Mouse (Mus musculus) liver, embryonic 14.5 days (tissue): ENCODE measurements around the gene Rest.

Source experiments
- CTCF ChIP-seq: IDR thresholded peaks from 2 replicates; pipeline ENCODE4 v1.5.1; 2016; ENCODE audit warnings: antibody characterized with exemption, low read depth, control low read depth
- EP300 ChIP-seq: IDR thresholded peaks from 2 replicates; pipeline ENCODE4 v1.6.1; 2016; ENCODE audit warnings: antibody characterized with exemption, low read depth

GRCm38 (mm10) chr5:77314986-77315385 lies 49.7 kb downstream of the Rest start:
- no peak for TF ChIP-seq CTCF
- no peak for TF ChIP-seq EP300
